Mouse (Mus musculus): ENCODE measurements around the gene 4930524B15Rik. TPM values are rescaled to one million over a fixed set of nuclear protein-coding genes. Genes with fewer than 3 reads are reported as not detected.
A peak's percentile ranks its signal among the peaks of the same experiment; 100 is the strongest.

4930524B15Rik gene
- polyA plus RNA-seq, 2 experiments: 0.18 to 0.29 TPM

DNA sequence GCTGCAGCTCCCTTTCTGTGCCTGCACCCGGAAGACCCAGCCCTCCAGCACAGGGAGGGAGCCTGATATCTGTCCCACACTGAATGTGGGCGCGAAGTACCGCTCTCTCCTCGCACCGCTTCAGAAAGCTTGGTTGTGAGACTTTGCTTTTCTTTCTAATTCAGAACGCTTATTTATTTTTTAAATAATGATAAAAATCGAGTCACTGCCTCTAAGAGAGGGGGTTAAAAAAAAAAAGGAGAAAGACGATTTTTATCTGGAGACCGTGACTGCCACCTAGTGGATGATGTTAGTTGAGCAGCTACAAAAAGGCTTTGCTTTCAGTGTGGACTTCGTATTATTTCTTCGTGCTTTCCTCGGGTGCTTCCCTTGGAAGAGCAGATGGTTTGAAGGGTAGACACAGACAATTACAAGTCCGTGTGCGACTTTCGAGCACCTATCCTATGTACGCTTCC, 16.0 kb upstream of the 4930524B15Rik start:
- Histone ChIP-seq H3K4me1 (ENCODE audit: control insufficient read depth, insufficient read depth, low read length) (no peaks in the 10 kb centered on the region), H3K36me3 (ENCODE audit: control insufficient read depth, insufficient read depth, low read length) (no peaks in the 10 kb centered on the region), H3K9ac (ENCODE audit: low read depth, low read length, severe bottlenecking) (no peak overlapping the region; the same call in none of the 2 replicates), H3K27ac (replicated peaks; ENCODE audit: low read depth, low read length) (no peak overlapping the region), H3K4me3 (replicated peaks; ENCODE audit: low read length) (peak overlapping the region; percentile 42), H3K4me2 (replicated peaks; ENCODE audit: low read depth, low read length, severe bottlenecking) (peak overlapping the region; percentile 61), H3K9me3 (ENCODE audit: control insufficient read depth, low read length) (no peaks in the 10 kb centered on the region), H3K27me3 (ENCODE audit: control insufficient read depth, insufficient read depth, low read length) (0 out of 2 replicates have a peak, but pooled peaks cover 3% of the 10 kb centered on the region)
- TF ChIP-seq POLR2A (IDR thresholded peaks at IDR 0.05; ENCODE audit: borderline replicate concordance, extremely low read depth, insufficient read depth, insufficient read length): no peak
- ATAC-seq (ENCODE audit: low FRiP score, low read depth) (0 out of 2 replicates have a peak, but pooled peaks have one; percentile 53), DNase-seq (ENCODE audit: low spot score) (peak; percentile 93)
- WGBS: 1% methylated on average over 17 of the region's 17 CpGs

DNA sequence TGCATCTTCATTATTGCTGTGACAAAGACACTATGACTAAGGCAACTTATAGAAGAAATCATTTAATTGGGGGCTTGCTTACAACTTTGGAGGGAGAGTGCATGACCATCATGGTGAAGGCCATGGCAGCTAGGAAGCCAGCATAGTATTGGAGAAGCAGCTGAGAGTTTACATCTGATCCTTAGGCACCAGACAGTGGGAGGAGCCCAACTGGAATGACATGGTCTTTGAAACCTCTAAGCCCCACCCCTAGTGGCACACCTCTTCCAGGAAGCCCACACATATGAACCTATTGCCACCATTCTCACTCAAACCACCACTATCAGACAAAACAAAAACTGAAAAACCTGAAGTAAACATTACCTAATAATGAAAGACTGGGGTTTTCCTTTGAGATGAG, 5.3 kb upstream of the 4930524B15Rik start:
- no peak for TF ChIP-seq POLR2A (IDR thresholded peaks at IDR 0.05; ENCODE audit: borderline replicate concordance, extremely low read depth, insufficient read depth, insufficient read length)
- H3K27ac ChIP-seq (replicated peaks; ENCODE audit: low read depth, low read length): no peak overlapping the region
- H3K4me2 ChIP-seq (replicated peaks; ENCODE audit: low read depth, low read length, severe bottlenecking): no peak overlapping the region
- H3K4me3 ChIP-seq (replicated peaks; ENCODE audit: low read length): no peak overlapping the region
- ATAC-seq (ENCODE audit: low FRiP score, low read depth) (no peak), DNase-seq (ENCODE audit: low spot score) (no peak)
- H3K9ac ChIP-seq (ENCODE audit: low read depth, low read length, severe bottlenecking): no peak overlapping the region
- no peaks in the 10 kb centered on the region for H3K36me3 ChIP-seq (ENCODE audit: control insufficient read depth, insufficient read depth, low read length)
- no peaks in the 10 kb centered on the region for H3K9me3 ChIP-seq (ENCODE audit: control insufficient read depth, low read length)
- no peaks in the 10 kb centered on the region for H3K27me3 ChIP-seq (ENCODE audit: control insufficient read depth, insufficient read depth, low read length)
- H3K4me1 ChIP-seq (ENCODE audit: control insufficient read depth, insufficient read depth, low read length): no peaks in the 10 kb centered on the region

- 0 out of 2 replicates have a peak, but pooled peaks cover 2% of the 10 kb centered on the region for H3K4me1 ChIP-seq (ENCODE audit: control insufficient read depth, insufficient read depth, low read length)
- 96% methylated on average over 1 of the region's 1 CpGs for WGBS
Observed at GRCm38 (mm10) chr11:31963993-31964392, 1.4 kb upstream of the 4930524B15Rik start.

GRCm38 (mm10) chr11:31974132-31974531, 8.7 kb downstream of the 4930524B15Rik start:
- H3K4me3 ChIP-seq (replicated peaks; ENCODE audit: low read length): no peak overlapping the region
- no peak for DNase-seq (ENCODE audit: low spot score)
- H3K9me3 ChIP-seq (ENCODE audit: control insufficient read depth, low read length): no peaks in the 10 kb centered on the region
- H3K36me3 ChIP-seq (ENCODE audit: control insufficient read depth, insufficient read depth, low read length): no peaks in the 10 kb centered on the region
- no peak for TF ChIP-seq POLR2A (IDR thresholded peaks at IDR 0.05; ENCODE audit: borderline replicate concordance, extremely low read depth, insufficient read depth, insufficient read length)
- WGBS: 83% methylated on average over 4 of the region's 4 CpGs
- no peak overlapping the region for H3K9ac ChIP-seq (ENCODE audit: low read depth, low read length, severe bottlenecking)
- H3K4me1 ChIP-seq (ENCODE audit: control insufficient read depth, insufficient read depth, low read length): no peaks in the 10 kb centered on the region
- ATAC-seq (ENCODE audit: low FRiP score, low read depth): no peak
- H3K27me3 ChIP-seq (ENCODE audit: control insufficient read depth, insufficient read depth, low read length): no peaks in the 10 kb centered on the region
- H3K4me2 ChIP-seq (replicated peaks; ENCODE audit: low read depth, low read length, severe bottlenecking): no peak overlapping the region
- H3K27ac ChIP-seq (replicated peaks; ENCODE audit: low read depth, low read length): no peak overlapping the region

More at GRCm38 (mm10) chr11:31963993-31964392, 1.4 kb upstream of the 4930524B15Rik start:
- Histone ChIP-seq H3K27ac (replicated peaks; ENCODE audit: low read depth, low read length) (no peak overlapping the region), H3K9ac (ENCODE audit: low read depth, low read length, severe bottlenecking) (no peak overlapping the region), H3K4me2 (replicated peaks; ENCODE audit: low read depth, low read length, severe bottlenecking) (no peak overlapping the region), H3K27me3 (ENCODE audit: control insufficient read depth, insufficient read depth, low read length) (no peaks in the 10 kb centered on the region), H3K4me3 (replicated peaks; ENCODE audit: low read length) (no peak overlapping the region), H3K36me3 (ENCODE audit: control insufficient read depth, insufficient read depth, low read length) (no peaks in the 10 kb centered on the region), H3K9me3 (ENCODE audit: control insufficient read depth, low read length) (no peaks in the 10 kb centered on the region)
- TF ChIP-seq POLR2A (IDR thresholded peaks at IDR 0.05; ENCODE audit: borderline replicate concordance, extremely low read depth, insufficient read depth, insufficient read length): no peak
- DNase-seq (ENCODE audit: low spot score): no peak
- ATAC-seq (ENCODE audit: low FRiP score, low read depth): no peak

DNA sequence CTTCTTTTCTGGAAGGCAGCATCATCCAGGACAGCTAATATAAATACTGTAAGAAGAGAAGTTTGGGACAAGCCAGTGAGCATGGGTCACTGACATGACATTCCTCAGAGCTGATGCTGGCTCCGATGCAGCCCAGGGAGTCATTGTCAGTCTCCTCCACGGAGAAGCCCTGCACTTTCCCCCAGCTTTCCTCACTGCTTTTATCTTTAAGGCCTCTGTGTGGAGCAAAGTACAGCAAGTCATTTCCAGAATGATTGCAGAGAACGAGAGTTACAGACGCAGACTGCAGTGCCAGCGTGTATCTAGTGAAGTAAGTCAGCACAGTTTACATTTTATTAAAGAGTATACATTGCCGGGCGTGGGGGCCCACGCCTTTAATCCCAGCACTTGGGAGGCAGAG, 9.4 kb downstream of the 4930524B15Rik start:
- TF ChIP-seq POLR2A (IDR thresholded peaks at IDR 0.05; ENCODE audit: borderline replicate concordance, extremely low read depth, insufficient read depth, insufficient read length): no peak
- H3K9ac ChIP-seq (ENCODE audit: low read depth, low read length, severe bottlenecking): no peak overlapping the region
- H3K4me2 ChIP-seq (replicated peaks; ENCODE audit: low read depth, low read length, severe bottlenecking): no peak overlapping the region
- H3K36me3 ChIP-seq (ENCODE audit: control insufficient read depth, insufficient read depth, low read length): no peaks in the 10 kb centered on the region
- 53% methylated on average over 8 of the region's 8 CpGs for WGBS
- no peak overlapping the region for H3K4me3 ChIP-seq (replicated peaks; ENCODE audit: low read length)
- no peaks in the 10 kb centered on the region for H3K4me1 ChIP-seq (ENCODE audit: control insufficient read depth, insufficient read depth, low read length)
- no peak overlapping the region for H3K27ac ChIP-seq (replicated peaks; ENCODE audit: low read depth, low read length)
- no peak for ATAC-seq (ENCODE audit: low FRiP score, low read depth)
- no peaks in the 10 kb centered on the region for H3K9me3 ChIP-seq (ENCODE audit: control insufficient read depth, low read length)
- no peak for DNase-seq (ENCODE audit: low spot score)
- no peaks in the 10 kb centered on the region for H3K27me3 ChIP-seq (ENCODE audit: control insufficient read depth, insufficient read depth, low read length)

- 78% methylated on average over 5 of the region's 5 CpGs for WGBS
- Histone ChIP-seq H3K27ac (replicated peaks; ENCODE audit: low read depth, low read length) (no peak overlapping the region), H3K9ac (ENCODE audit: low read depth, low read length, severe bottlenecking) (no peak overlapping the region), H3K27me3 (ENCODE audit: control insufficient read depth, insufficient read depth, low read length) (no peaks in the 10 kb centered on the region), H3K4me2 (replicated peaks; ENCODE audit: low read depth, low read length, severe bottlenecking) (no peak overlapping the region), H3K4me1 (ENCODE audit: control insufficient read depth, insufficient read depth, low read length) (no peaks in the 10 kb centered on the region), H3K4me3 (replicated peaks; ENCODE audit: low read length) (no peak overlapping the region), H3K9me3 (ENCODE audit: control insufficient read depth, low read length) (no peaks in the 10 kb centered on the region), H3K36me3 (ENCODE audit: control insufficient read depth, insufficient read depth, low read length) (no peaks in the 10 kb centered on the region)
- DNase-seq (ENCODE audit: low spot score) (no peak), ATAC-seq (ENCODE audit: low FRiP score, low read depth) (no peak)
- no peak for TF ChIP-seq POLR2A (IDR thresholded peaks at IDR 0.05; ENCODE audit: borderline replicate concordance, extremely low read depth, insufficient read depth, insufficient read length)
Observed at GRCm38 (mm10) chr11:31975678-31976077, 10.3 kb downstream of the 4930524B15Rik start.

Measured in limb, embryonic 14.5 days (tissue).